Mouse (Mus musculus) small intestine, adult 2 months (tissue): ENCODE results near the gene Cks1b. TPM values are rescaled to one million over a fixed set of nuclear protein-coding genes. Genes with fewer than 3 reads are reported as not detected.

Experiments
- H3K27ac ChIP-seq: fragments of 200-500 bp; 2 replicates; pipeline ENCODE4 v1.5.1; 2012; ENCODE audit warnings: low read depth, low read length, control low read depth, inconsistent platforms; ENCODE audit not compliant: insufficient read depth
- H3K27me3 ChIP-seq: fragments of 200-500 bp; 2 replicates; pipeline ENCODE4 v1.6.1; 2012; ENCODE audit warnings: mild to moderate bottlenecking, moderate library complexity, low read length, inconsistent platforms; ENCODE audit not compliant: control insufficient read depth, insufficient read depth
- H3K36me3 ChIP-seq: fragments of 200-500 bp; 2 replicates; pipeline ENCODE4 v1.6.1; 2012; ENCODE audit warnings: mild to moderate bottlenecking, low read length, control low read depth, inconsistent platforms; ENCODE audit not compliant: control insufficient read depth, insufficient read depth
- H3K4me1 ChIP-seq: fragments of 200-500 bp; 2 replicates; pipeline ENCODE4 v1.6.1; 2012; ENCODE audit warnings: low read length, inconsistent platforms, mixed read lengths; ENCODE audit not compliant: control insufficient read depth, insufficient read depth, insufficient read length
- H3K4me3 ChIP-seq: fragments of 200-500 bp; 2 replicates; pipeline ENCODE4 v1.5.1; 2012; ENCODE audit warnings: low read depth, mild to moderate bottlenecking, control low read depth, inconsistent platforms, low read length, moderate library complexity
- CTCF ChIP-seq: fragments of 200-500 bp; IDR thresholded peaks from 2 replicates; pipeline ENCODE4 v1.5.1; 2012; ENCODE audit warnings: low read depth, mild to moderate bottlenecking, control low read depth, inconsistent platforms, low read length, moderate library complexity, mixed read lengths; ENCODE audit not compliant: insufficient replicate concordance, insufficient read length; ENCODE audit errors: extremely low read depth
- POLR2A ChIP-seq: fragments of 200-500 bp; IDR thresholded peaks from 2 replicates; pipeline ENCODE4 v1.6.1; 2012; ENCODE audit warnings: low read depth, mild to moderate bottlenecking, control low read depth, inconsistent platforms, low read length, moderate library complexity
- WGBS: fragments of 180-500 bp; shearing (Covaris S2); methylation state at CpG from one replicate; pipeline ENCODE4 v1.1.7; 2018; 5-methylcytosine and 5-hydroxymethylcytosine counted together
- polyA plus RNA-seq: library from polyadenylated mRNA; depleted of rRNA; stranded (reverse); fragments of >200 nt; gene quantifications from 2 replicates; pipeline ENCODE4 v1.2.3, GENCODE M21; 2012

Gene Cks1b
- polyA plus RNA-seq, 1 experiment: 13.7 TPM

DNA sequence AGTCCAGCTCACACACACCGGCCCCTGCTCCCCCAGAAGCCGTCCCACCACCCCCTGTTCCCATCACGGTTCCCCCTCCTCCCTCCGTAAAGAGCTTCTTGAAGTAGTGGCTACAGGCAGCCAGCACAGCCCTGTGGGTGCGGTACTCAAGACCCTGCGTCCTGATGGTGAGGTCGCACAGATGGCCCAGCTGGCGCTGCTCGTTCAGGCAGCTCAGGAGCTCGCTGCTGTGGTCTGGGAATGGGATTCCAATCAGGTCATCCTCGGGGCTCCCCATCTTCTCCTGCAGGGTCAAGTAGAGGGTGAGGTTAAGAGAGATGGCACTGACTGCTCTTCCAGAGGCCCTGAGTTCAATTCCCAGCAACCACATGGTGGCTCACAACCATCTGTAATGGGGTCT lies 37.0 kb downstream of the Cks1b start:
- Histone ChIP-seq H3K27me3 (no peaks in the 10 kb centered on the region), H3K4me3 (no peak overlapping the region), H3K36me3 (peaks cover 84% of the 10 kb centered on the region), H3K4me1 (peaks cover 51% of the 10 kb centered on the region), H3K27ac (no peak overlapping the region)
- 91% methylated on average over 11 of the region's 11 CpGs for WGBS
- no peak for TF ChIP-seq CTCF
- TF ChIP-seq POLR2A: no peak

DNA sequence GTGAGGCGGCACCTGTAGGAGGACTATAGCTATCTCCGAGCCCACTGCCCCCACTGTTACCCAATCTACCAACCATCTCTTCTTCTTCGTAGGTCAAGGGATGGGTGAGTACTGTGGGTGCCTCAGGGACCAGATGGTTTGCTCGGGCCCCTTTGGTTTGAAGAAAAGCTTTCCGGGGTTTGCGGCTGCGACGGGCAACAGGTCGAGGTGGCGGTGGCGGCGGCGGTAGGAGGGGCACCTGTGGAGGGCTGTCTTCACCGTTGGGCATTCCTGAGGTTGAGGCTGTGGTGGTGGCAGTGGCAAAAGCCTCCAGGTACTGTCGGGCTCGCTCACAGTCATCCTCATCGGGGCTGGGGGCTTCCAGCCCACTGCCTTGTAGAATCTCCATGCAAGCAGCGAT lies 37.5 kb downstream of the Cks1b start:
- WGBS: 92% methylated on average over 18 of the region's 18 CpGs
- Histone ChIP-seq H3K27ac (no peak overlapping the region), H3K27me3 (no peaks in the 10 kb centered on the region), H3K36me3 (peaks cover 80% of the 10 kb centered on the region), H3K4me1 (peaks cover 45% of the 10 kb centered on the region), H3K4me3 (no peak overlapping the region)
- TF ChIP-seq CTCF: no peak
- TF ChIP-seq POLR2A: no peak

- no peak overlapping the region for H3K4me3 ChIP-seq
- peaks cover 42% of the 10 kb centered on the region for H3K4me1 ChIP-seq
- H3K27ac ChIP-seq: no peak overlapping the region
- no peaks in the 10 kb centered on the region for H3K27me3 ChIP-seq
- 90% methylated on average over 14 of the region's 14 CpGs for WGBS
- peaks cover 77% of the 10 kb centered on the region for H3K36me3 ChIP-seq
- no peak for TF ChIP-seq CTCF
- TF ChIP-seq POLR2A: no peak
These were observed 37.9 kb downstream of the Cks1b start for GRCm38 (mm10) chr3:89380291-89380690.

- H3K27ac ChIP-seq: no peak overlapping the region
- H3K4me1 ChIP-seq: peaks cover 36% of the 10 kb centered on the region
- TF ChIP-seq CTCF: no peak
- TF ChIP-seq POLR2A: no peak
- H3K36me3 ChIP-seq: peaks cover 71% of the 10 kb centered on the region
- H3K27me3 ChIP-seq: no peaks in the 10 kb centered on the region
- H3K4me3 ChIP-seq: no peak overlapping the region
- 79% methylated on average over 31 of the region's 31 CpGs for WGBS
These were observed 38.6 kb downstream of the Cks1b start for GRCm38 (mm10) chr3:89379388-89380131.

- Histone ChIP-seq H3K27ac (peak overlapping the region; percentile 67), H3K4me3 (peak overlapping the region; percentile 57)
- 7% methylated on average over 28 of the region's 29 CpGs for WGBS
These were observed 39.7 kb downstream of the Cks1b start for GRCm38 (mm10) chr3:89378394-89379067.

DNA sequence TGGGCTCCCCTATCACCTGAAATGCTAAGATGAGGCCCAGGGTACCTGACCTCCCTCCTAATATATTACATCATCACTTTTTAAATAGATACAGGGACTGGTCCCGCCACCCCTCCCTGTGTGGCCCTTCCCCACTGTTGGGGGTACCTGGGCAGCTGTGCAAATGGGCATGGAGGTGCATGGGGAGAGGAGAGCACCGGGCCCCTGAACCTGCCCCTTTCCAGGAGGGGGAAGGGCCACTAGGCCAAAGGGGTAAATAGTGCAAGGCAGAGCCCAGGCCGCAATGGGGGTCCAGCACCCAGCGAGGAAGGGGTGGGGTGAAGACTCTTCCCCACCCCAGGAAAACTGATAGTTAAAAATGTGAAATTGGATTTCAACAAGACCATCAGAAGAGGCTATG lies 40.4 kb downstream of the Cks1b start:
- H3K4me3 ChIP-seq: no peak overlapping the region
- peak overlapping the region; percentile 48; the same call in 1 of the 2 replicates for H3K27ac ChIP-seq
- WGBS: 80% methylated on average over 4 of the region's 4 CpGs
- H3K36me3 ChIP-seq: peaks cover 59% of the 10 kb centered on the region
- TF ChIP-seq CTCF (no peak), POLR2A (no peak)
- peaks cover 22% of the 10 kb centered on the region for H3K4me1 ChIP-seq
- H3K27me3 ChIP-seq: no peaks in the 10 kb centered on the region

More at GRCm38 (mm10) chr3:89378394-89379067, 39.7 kb downstream of the Cks1b start:
- peaks cover 65% of the 10 kb centered on the region for H3K36me3 ChIP-seq
- peaks cover 25% of the 10 kb centered on the region for H3K4me1 ChIP-seq
- H3K27me3 ChIP-seq: no peaks in the 10 kb centered on the region
- TF ChIP-seq POLR2A (no peak), CTCF (peak; percentile 90)

DNA sequence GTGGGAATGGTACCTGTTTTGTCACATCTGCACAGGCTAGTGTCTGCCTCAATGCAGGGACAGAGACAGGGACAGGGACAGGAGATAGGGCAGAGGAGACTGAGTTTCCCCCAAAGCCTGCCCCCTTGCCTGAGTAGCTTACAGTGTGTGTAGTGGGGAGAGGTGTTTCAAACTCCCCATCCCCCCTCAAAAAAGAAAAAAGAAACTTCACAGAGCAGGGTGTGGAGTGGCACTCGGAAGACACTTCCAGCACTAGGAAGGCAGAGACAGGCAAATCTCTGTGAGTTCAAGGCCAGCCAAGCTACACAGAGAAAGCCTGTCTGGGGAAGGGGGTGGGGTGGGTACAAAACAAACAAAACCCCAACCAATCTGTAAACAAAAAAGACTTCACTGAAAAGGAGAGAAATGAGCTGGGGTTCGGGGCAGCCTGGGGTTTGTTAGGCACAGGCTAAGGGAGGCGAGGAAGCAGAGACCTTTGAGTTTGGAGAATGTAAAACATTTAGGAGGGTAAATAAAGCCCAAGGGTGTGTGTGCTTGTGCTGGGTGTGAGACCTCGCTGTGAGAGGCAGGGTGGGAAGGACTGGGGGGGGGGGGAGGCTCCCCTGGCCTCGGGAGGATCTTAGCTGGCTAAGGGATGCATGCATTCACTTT lies 44.5 kb downstream of the Cks1b start:
- TF ChIP-seq POLR2A (no peak), CTCF (no peak)
- WGBS: 28% methylated on average over 5 of the region's 5 CpGs
- H3K27ac ChIP-seq: no peak overlapping the region
- peaks cover 9% of the 10 kb centered on the region for H3K4me1 ChIP-seq
- no peaks in the 10 kb centered on the region for H3K27me3 ChIP-seq
- H3K4me3 ChIP-seq: no peak overlapping the region
- peaks cover 23% of the 10 kb centered on the region for H3K36me3 ChIP-seq
